Mouse (Mus musculus) neutrophil, adult 5-6 weeks (primary cell): Measurements from ENCODE around the gene Eea1. TPM values are rescaled to one million over a fixed set of nuclear protein-coding genes. Genes with fewer than 3 reads are reported as not detected.
A peak's percentile ranks its signal among the peaks of the same experiment; 100 is the strongest.
"Not testable (repeated sequence)": the region's sequence is repeated elsewhere in the genome, so short reads cannot be mapped to it uniquely, and the experiment has no call there.

ENCODE experiments used
- ATAC-seq: fragments of 151-379, 151-347 bp; 2 replicates; pipeline ENCODE4 v1.8.0; 2017; ENCODE audit warnings: mild to moderate bottlenecking, moderate TSS enrichment; ENCODE audit not compliant: insufficient number of reproducible peaks, poor library complexity, low FRiP score, severe bottlenecking; ENCODE audit errors: extremely low read depth
- total RNA-seq: library from RNA; stranded (forward); fragments of 200-1000 nt; gene quantifications from 2 replicates; pipeline ENCODE4 v1.2.3, GENCODE M21; 2017

The Eea1 gene
- 32.1 and 38.6 TPM in 2 replicates for total RNA-seq

GRCm38 (mm10) chr10:95940046-95940900 is at the start of gene Eea1:
TSS of gene Eea1 (plus strand) at chr10:95940650.
- ATAC-seq = peak; percentile 93

- ATAC-seq = no peak
These were observed 49.1 kb upstream of the Eea1 start for GRCm38 (mm10) chr10:95891214-95891960.

- no peak for ATAC-seq
These were observed 48.3 kb upstream of the Eea1 start for GRCm38 (mm10) chr10:95892132-95892531.

GRCm38 (mm10) chr10:95893291-95893932 is 47.0 kb upstream of the Eea1 start:
- no peak for ATAC-seq

- ATAC-seq = peak; percentile 10; the same call in 1 of the 2 replicates
These were observed 46.2 kb upstream of the Eea1 start for GRCm38 (mm10) chr10:95894036-95894855.

GRCm38 (mm10) chr10:95894856-95895386 is 45.5 kb upstream of the Eea1 start:
- peak; percentile 78 for ATAC-seq

GRCm38 (mm10) chr10:95898471-95899154 is 41.8 kb upstream of the Eea1 start:
- no peak for ATAC-seq

GRCm38 (mm10) chr10:95904668-95905067 is 35.8 kb upstream of the Eea1 start:
- ATAC-seq = no peak

- ATAC-seq = no peak
These were observed 31.1 kb upstream of the Eea1 start for GRCm38 (mm10) chr10:95909246-95909909.

- ATAC-seq = no peak
These were observed 29.4 kb upstream of the Eea1 start for GRCm38 (mm10) chr10:95911016-95911415.

- ATAC-seq = no peak
These were observed 25.8 kb upstream of the Eea1 start for GRCm38 (mm10) chr10:95914434-95915174.

GRCm38 (mm10) chr10:95918716-95919115 is 21.7 kb upstream of the Eea1 start:
- no peak for ATAC-seq

GRCm38 (mm10) chr10:95923263-95924217 is 16.9 kb upstream of the Eea1 start:
- ATAC-seq = no peak

GRCm38 (mm10) chr10:95933631-95934030 is 6.8 kb upstream of the Eea1 start:
- ATAC-seq = not testable (repeated sequence)

GRCm38 (mm10) chr10:95940901-95941767 is 684 bp downstream of the Eea1 start:
- ATAC-seq = no peak; the same call in 1 of the 2 replicates
